Mouse (Mus musculus): ENCODE measurements around the gene Rin2.

GRCm38 (mm10) chr2:145700237-145700985, 25.4 kb downstream of the Rin2 start:
- TF ChIP-seq CTCF (IDR thresholded peaks at IDR 0.05; ENCODE audit: extremely low read depth, insufficient read length, insufficient replicate concordance, low read depth, low read length) (no peak), POLR2A (IDR thresholded peaks at IDR 0.05; ENCODE audit: low read depth, low read length) (no peak)

Data from small intestine, adult 2 months (tissue).